Mouse (Mus musculus): ENCODE measurements around the gene Slc10a3.
"Not testable (repeated sequence)": the region's sequence is repeated elsewhere in the genome, so short reads cannot be mapped to it uniquely, and the experiment has no call there.

Slc10a3 gene

DNA sequence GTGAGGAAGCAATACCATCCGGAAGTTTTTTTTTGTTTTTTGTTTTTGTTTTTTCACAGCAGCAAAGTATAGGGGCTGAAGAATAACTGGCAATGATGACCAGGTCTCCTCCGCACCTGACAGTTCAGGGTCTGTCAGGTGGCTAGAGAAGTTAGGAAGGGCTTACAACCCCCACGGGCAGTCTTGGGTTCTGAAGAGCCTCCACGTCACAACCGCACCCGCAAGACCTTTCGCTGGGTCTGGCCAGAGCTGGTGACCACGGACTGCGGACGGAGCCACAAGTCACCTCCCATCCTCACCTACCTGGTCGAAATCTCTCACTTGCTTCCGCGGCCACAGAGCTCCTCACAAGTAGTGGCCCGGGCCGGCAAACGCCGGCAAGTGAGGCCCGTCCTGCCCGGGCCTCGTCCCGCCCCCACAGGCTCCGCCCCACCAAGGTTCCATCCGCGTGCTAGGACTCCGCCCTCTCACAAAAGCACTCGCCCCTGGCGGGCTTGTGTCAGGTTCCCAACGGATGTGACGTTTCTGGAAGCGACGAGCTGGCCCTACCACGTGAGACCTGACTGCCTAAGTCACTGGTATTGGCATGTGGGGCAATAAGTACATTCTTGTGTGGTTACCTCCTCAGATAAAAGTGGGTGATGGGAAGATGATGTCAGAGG lies at the start of gene Slc10a3, which contains the start of gene Ubl4a:
Slc10a3 (minus strand) TSS at position 462 of the 662 bp plus-strand sequence.
Ubl4a (minus strand) TSS at position 331 of the 662 bp plus-strand sequence.
- peak; percentile 82 for DNase-seq (ENCODE audit: low spot score)

DNA sequence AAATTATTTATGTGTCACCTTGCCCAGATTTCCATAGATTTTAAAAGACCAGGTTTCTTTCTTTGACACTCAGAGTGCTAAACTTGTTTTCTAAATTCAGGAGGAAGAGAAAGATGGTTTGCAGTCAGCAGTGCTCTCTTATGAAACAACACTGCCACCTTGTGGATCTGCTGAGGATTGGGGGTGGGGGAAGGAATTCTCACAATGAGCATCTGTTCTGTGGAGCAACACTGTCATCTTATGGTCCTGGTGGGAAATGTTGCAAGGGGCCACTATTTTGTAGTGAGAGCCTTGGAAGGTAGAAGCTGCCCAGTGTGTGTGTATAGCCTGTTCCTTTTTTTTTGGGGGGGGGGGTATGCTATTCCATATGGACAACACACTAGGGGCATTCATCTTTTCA lies 40.2 kb upstream of the Slc10a3 start:
- DNase-seq (ENCODE audit: low spot score), result peak; percentile 73

- DNase-seq (ENCODE audit: low spot score), result no peak
Measured at GRCm38 (mm10) chrX:74408340-74408739, 35.2 kb upstream of the Slc10a3 start.

GRCm38 (mm10) chrX:74400136-74400535 lies 27.0 kb upstream of the Slc10a3 start:
- no peak for DNase-seq (ENCODE audit: low spot score)

GRCm38 (mm10) chrX:74392535-74393443 lies 19.6 kb upstream of the Slc10a3 start, which contains the start of the genes Fam3a and Ikbkg:
TSS of gene Fam3a (minus strand) at chrX:74393272.
TSS of gene Ikbkg (plus strand) at chrX:74393290.
- DNase-seq (ENCODE audit: low spot score), result peak; percentile 79

- DNase-seq (ENCODE audit: low spot score), result no peak
Measured at GRCm38 (mm10) chrX:74388153-74388552, 15.0 kb upstream of the Slc10a3 start.

- no peak for DNase-seq (ENCODE audit: low spot score)
Measured at GRCm38 (mm10) chrX:74384451-74384850, 11.3 kb upstream of the Slc10a3 start.

- peak; percentile 49 for DNase-seq (ENCODE audit: low spot score)
Measured at GRCm38 (mm10) chrX:74368209-74368909, 4.8 kb downstream of the Slc10a3 start.

GRCm38 (mm10) chrX:74367512-74367911 lies 5.6 kb downstream of the Slc10a3 start:
- DNase-seq (ENCODE audit: low spot score), result no peak

DNA sequence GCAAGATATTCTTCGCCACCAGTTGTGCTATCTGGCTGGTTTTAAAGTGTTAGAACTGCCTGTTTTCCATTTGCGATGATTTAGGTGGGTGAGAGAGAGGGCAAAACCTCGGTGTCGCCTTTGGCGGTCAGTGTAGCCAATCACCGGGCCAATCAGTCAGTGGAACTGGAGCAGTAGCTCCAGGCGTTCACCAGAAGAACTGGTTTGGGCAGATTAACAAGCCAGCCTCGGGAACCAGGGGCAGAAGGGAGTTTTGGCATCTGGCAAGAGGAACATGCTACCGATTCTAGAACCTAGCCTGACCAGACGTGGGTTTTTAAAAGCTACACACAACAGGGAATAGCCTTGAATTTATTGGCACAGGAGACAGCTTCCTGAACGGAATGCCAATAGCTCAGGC lies 14.0 kb downstream of the Slc10a3 start:
- DNase-seq (ENCODE audit: low spot score), result no peak

DNA sequence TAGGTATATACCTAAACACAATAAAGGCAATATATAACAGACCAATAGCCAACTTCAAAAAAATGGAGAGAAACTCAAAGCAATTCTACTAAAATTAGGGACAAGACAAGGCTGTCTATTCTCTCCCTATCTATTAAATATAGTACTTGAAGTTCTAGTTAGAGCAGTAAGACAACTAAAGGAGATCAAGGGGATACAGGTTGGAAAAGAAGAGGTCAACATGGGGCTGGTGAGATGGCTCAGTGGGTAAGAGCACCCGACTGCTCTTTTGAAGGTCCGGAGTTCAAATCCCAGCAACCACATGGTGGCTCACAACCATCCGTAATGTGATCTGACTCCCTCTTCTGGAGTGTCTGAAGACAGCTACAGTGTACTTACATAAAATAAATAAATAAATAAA lies 16.1 kb downstream of the Slc10a3 start:
- DNase-seq (ENCODE audit: low spot score), result not testable (repeated sequence)

DNA sequence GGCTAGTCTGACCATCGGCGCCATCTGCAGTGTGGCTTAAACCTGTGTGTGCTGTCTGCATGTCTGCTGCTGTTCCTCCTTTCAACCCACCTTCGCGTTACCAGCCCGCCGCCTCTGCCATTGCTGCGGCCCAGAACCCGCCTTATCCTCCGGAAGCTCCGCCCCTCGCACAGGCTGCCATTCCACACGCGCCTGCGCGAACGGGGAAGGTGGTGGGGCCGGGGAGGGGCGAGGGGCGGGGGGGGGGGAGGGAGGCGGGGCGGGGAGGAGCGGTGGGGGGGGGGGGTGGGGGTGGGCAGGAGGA lies 19.7 kb downstream of the Slc10a3 start, which contains the start of gene Lage3:
Lage3 (minus strand) TSS at position 152 of the 304 bp plus-strand sequence.
- DNase-seq (ENCODE audit: low spot score), result peak; percentile 78

DNA sequence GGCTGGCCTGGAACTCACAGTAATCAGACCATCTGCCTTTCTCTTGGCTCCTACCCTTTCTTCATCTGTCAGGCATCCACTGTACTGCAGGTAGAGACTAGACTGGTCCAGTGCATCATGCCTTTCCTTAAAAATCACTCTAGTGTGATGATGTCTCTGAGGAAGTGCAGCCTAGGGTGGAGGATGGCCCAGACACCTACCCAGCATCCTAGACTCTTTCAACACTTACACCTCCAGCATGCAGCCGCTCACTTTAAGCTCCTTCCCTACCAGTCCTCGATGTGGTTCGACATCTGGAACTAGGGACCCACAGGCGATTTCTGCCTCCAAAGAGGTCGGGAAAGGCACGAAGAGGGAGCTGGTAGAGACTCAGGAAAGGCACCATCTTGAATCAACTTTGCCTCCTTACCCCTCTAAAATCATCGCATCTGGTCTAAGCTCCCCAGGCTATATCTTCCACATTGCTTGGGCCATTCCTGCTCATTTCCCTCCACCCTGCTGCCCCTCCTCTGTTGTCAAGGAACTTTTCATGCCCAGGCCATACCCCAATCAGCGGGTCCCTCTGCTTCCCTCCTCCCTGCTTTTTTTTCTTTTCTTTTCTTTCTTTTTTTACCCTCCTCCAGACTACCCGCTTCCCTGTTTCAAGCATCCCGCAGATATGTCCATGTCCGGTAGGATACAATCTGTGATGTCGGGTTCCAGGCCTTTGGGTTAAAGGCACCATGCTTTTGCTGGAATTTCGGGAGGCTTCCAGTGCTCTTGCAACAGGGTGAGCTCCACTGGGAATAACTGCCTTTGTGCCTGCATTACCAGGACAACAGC lies 20.3 kb downstream of the Slc10a3 start:
- no peak for DNase-seq (ENCODE audit: low spot score)

- DNase-seq (ENCODE audit: low spot score), result no peak
Measured at GRCm38 (mm10) chrX:74330166-74330930, 42.8 kb downstream of the Slc10a3 start.

- no peak for DNase-seq (ENCODE audit: low spot score)
Measured at GRCm38 (mm10) chrX:74329215-74329671, 43.9 kb downstream of the Slc10a3 start.

GRCm38 (mm10) chrX:74328725-74329161 lies 44.4 kb downstream of the Slc10a3 start, which contains the start of gene Plxna3:
TSS of gene Plxna3 (plus strand) at chrX:74329066.
- DNase-seq (ENCODE audit: low spot score), result peak; percentile 54

All from layer of hippocampus, adult 11-12 months (tissue).